Mouse (Mus musculus) right cerebral cortex, postnatal 14 days (tissue): Measurements from ENCODE around the gene Cir1.
A peak's percentile ranks its signal among the peaks of the same experiment; 100 is the strongest.

Source experiments
- DNase-seq: peaks from one replicate; pipeline ENCODE4 v3.0.0; 2022

Gene Cir1

GRCm38 (mm10) chr2:73271459-73272161 is 40.9 kb downstream of the Cir1 start, which contains the start of gene Sp9:
Sp9 (plus strand) TSS chr2:73271925.
- DNase-seq: peak; percentile 55

GRCm38 (mm10) chr2:73270593-73271458 is 41.7 kb downstream of the Cir1 start:
- DNase-seq: peak; percentile 20

- DNase-seq: no peak
Observed at GRCm38 (mm10) chr2:73270071-73270592, 42.4 kb downstream of the Cir1 start.

GRCm38 (mm10) chr2:73269666-73270065 is 42.8 kb downstream of the Cir1 start:
- DNase-seq: no peak

- DNase-seq: no peak
Observed at GRCm38 (mm10) chr2:73268836-73269395, 43.6 kb downstream of the Cir1 start.

- DNase-seq: no peak
Observed at GRCm38 (mm10) chr2:73268281-73268680, 44.2 kb downstream of the Cir1 start.

GRCm38 (mm10) chr2:73267818-73268217 is 44.7 kb downstream of the Cir1 start:
- no peak for DNase-seq

- no peak for DNase-seq
Observed at GRCm38 (mm10) chr2:73267231-73267630, 45.3 kb downstream of the Cir1 start.

GRCm38 (mm10) chr2:73266623-73267022 is 45.9 kb downstream of the Cir1 start:
- no peak for DNase-seq

- no peak for DNase-seq
Observed at GRCm38 (mm10) chr2:73266011-73266410, 46.5 kb downstream of the Cir1 start.

GRCm38 (mm10) chr2:73264611-73265195 is 47.8 kb downstream of the Cir1 start:
- no peak for DNase-seq

- DNase-seq: no peak
Observed at GRCm38 (mm10) chr2:73263794-73264610, 48.5 kb downstream of the Cir1 start.

- DNase-seq: no peak
Observed at GRCm38 (mm10) chr2:73263172-73263765, 49.2 kb downstream of the Cir1 start.

GRCm38 (mm10) chr2:73248701-73249100 is 63.8 kb downstream of the Cir1 start:
- DNase-seq: no peak

GRCm38 (mm10) chr2:73241299-73241698 is 71.2 kb downstream of the Cir1 start:
- no peak for DNase-seq
